Mouse (Mus musculus) intestine, embryonic 14.5 days (tissue): ENCODE data around the gene Ccndbp1. TPM values are rescaled to one million over a fixed set of nuclear protein-coding genes. Genes with fewer than 3 reads are reported as not detected.
"Not testable (repeated sequence)": the region's sequence is repeated elsewhere in the genome, so short reads cannot be mapped to it uniquely, and the experiment has no call there.

ENCODE experiments used
- ATAC-seq: fragments of 200-750 bp; cut with Nextera tagmentation; replicated peaks from 2 replicates; pipeline ENCODE4 v1.8.0; 2017; ENCODE audit warnings: low read depth, moderate number of reproducible peaks, moderate TSS enrichment, moderate library complexity; ENCODE audit not compliant: low FRiP score, low TSS enrichment
- DNase-seq: peaks from one replicate; pipeline ENCODE4 v3.0.0-alpha.2; 2018; ENCODE audit warnings: low spot score
- H3K27ac ChIP-seq: fragments of 300-500 bp; sonication (generic); 2 replicates; pipeline ENCODE4 v1.5.1; 2014; ENCODE audit warnings: low read depth, mild to moderate bottlenecking, control low read depth
- H3K27me3 ChIP-seq: fragments of 300-500 bp; sonication (generic); replicated peaks from 2 replicates; pipeline ENCODE4 v1.6.1; 2014; ENCODE audit warnings: low read length, control low read depth; ENCODE audit not compliant: control insufficient read depth, insufficient read depth
- H3K36me3 ChIP-seq: fragments of 300-500 bp; sonication (generic); 2 replicates; pipeline ENCODE4 v1.6.1; 2014; ENCODE audit warnings: low read length, control low read depth; ENCODE audit not compliant: control insufficient read depth, insufficient read depth
- H3K4me1 ChIP-seq: fragments of 300-500 bp; sonication (generic); replicated peaks from 2 replicates; pipeline ENCODE4 v1.6.1; 2014; ENCODE audit warnings: low read length, control low read depth, mixed read lengths; ENCODE audit not compliant: control insufficient read depth, insufficient read depth
- H3K4me2 ChIP-seq: fragments of 300-500 bp; sonication (generic); 2 replicates; pipeline ENCODE4 v1.6.1; 2014; ENCODE audit warnings: low read length
- H3K4me3 ChIP-seq: fragments of 300-500 bp; sonication (generic); 2 replicates; pipeline ENCODE4 v1.5.1; 2014; ENCODE audit warnings: low read depth, low read length, control low read depth, mixed read lengths
- H3K9ac ChIP-seq: fragments of 300-500 bp; sonication (generic); 2 replicates; pipeline ENCODE4 v1.6.1; 2014; ENCODE audit warnings: mild to moderate bottlenecking, low read length
- H3K9me3 ChIP-seq: fragments of 300-500 bp; sonication (generic); 2 replicates; pipeline ENCODE4 v1.6.1; 2016; ENCODE audit warnings: low read length, control low read depth; ENCODE audit not compliant: control insufficient read depth
- WGBS: fragments of 180-500 bp; shearing (Covaris S2); extraction: QIAGEN DNeasy Blood & Tissue Kit; methylation state at CpG from one replicate; pipeline ENCODE4 v1.1.7; 2014; 5-methylcytosine and 5-hydroxymethylcytosine counted together
- polyA plus RNA-seq: library from polyadenylated mRNA; unstranded; fragments of >200 nt; fragmentation: Nextera tagmentation; extraction: Ambion mirVana; gene quantifications from 2 replicates; pipeline ENCODE4 v1.2.1, GENCODE M21; 2014

Gene Ccndbp1
- polyA plus RNA-seq, 1 experiment from 2014 or later = 36.0 TPM

- H3K9ac ChIP-seq = no peak overlapping the region
- 52% methylated on average over 2 of the region's 2 CpGs for WGBS
Measured at GRCm38 (mm10) chr2:120980861-120981260, 27.3 kb upstream of the Ccndbp1 start.

GRCm38 (mm10) chr2:120983611-120984010, 24.6 kb upstream of the Ccndbp1 start:
- no peaks in the 10 kb centered on the region for H3K36me3 ChIP-seq
- 32% methylated on average over 2 of the region's 2 CpGs for WGBS
- no peaks in the 10 kb centered on the region for H3K4me1 ChIP-seq
- H3K4me3 ChIP-seq = no peak overlapping the region
- H3K27me3 ChIP-seq = no peaks in the 10 kb centered on the region
- ATAC-seq (no peak), DNase-seq (no peak)
- no peak overlapping the region for H3K4me2 ChIP-seq
- H3K9me3 ChIP-seq = no peaks in the 10 kb centered on the region
- no peak overlapping the region for H3K27ac ChIP-seq
- no peak overlapping the region for H3K9ac ChIP-seq

More at GRCm38 (mm10) chr2:120980861-120981260, 27.3 kb upstream of the Ccndbp1 start:
- Histone ChIP-seq H3K4me2 (no peak overlapping the region), H3K27ac (no peak overlapping the region), H3K4me3 (no peak overlapping the region), H3K4me1 (no peaks in the 10 kb centered on the region), H3K9me3 (no peaks in the 10 kb centered on the region), H3K27me3 (no peaks in the 10 kb centered on the region), H3K36me3 (no peaks in the 10 kb centered on the region)
- no peak for DNase-seq
- no peak for ATAC-seq

GRCm38 (mm10) chr2:120985241-120985640, 23.0 kb upstream of the Ccndbp1 start:
- DNase-seq (no peak), ATAC-seq (no peak)
- Histone ChIP-seq H3K9me3 (no peaks in the 10 kb centered on the region), H3K27ac (no peak overlapping the region), H3K9ac (no peak overlapping the region), H3K27me3 (no peaks in the 10 kb centered on the region), H3K4me1 (no peaks in the 10 kb centered on the region), H3K4me2 (no peak overlapping the region), H3K4me3 (no peak overlapping the region), H3K36me3 (no peaks in the 10 kb centered on the region)
- 92% methylated on average over 1 of the region's 1 CpGs for whole genome bisulfite sequencing

- no peak overlapping the region for H3K4me2 ChIP-seq
- H3K4me3 ChIP-seq = no peak overlapping the region
- H3K36me3 ChIP-seq = no peaks in the 10 kb centered on the region
- H3K27me3 ChIP-seq = no peaks in the 10 kb centered on the region
- H3K9me3 ChIP-seq = no peaks in the 10 kb centered on the region
- DNase-seq = no peak
- no peak overlapping the region for H3K27ac ChIP-seq
- no peak for ATAC-seq
- H3K4me1 ChIP-seq = no peaks in the 10 kb centered on the region
- 69% methylated on average over 4 of the region's 4 CpGs for WGBS
- no peak overlapping the region for H3K9ac ChIP-seq
Measured at GRCm38 (mm10) chr2:120991196-120991595, 17.0 kb upstream of the Ccndbp1 start.

GRCm38 (mm10) chr2:120996607-120997006, 11.6 kb upstream of the Ccndbp1 start:
- DNase-seq, H3K4me1 ChIP-seq, H3K9ac ChIP-seq, H3K27ac ChIP-seq, H3K27me3 ChIP-seq, H3K9me3 ChIP-seq, H3K4me2 ChIP-seq, H3K36me3 ChIP-seq, ATAC-seq, H3K4me3 ChIP-seq: not testable (repeated sequence)
- WGBS = 64% methylated on average over 1 of the region's 1 CpGs

GRCm38 (mm10) chr2:120998863-120999262, 9.3 kb upstream of the Ccndbp1 start:
- Histone ChIP-seq H3K4me2 (no peak overlapping the region), H3K9ac (no peak overlapping the region), H3K4me3 (no peak overlapping the region), H3K9me3 (no peaks in the 10 kb centered on the region), H3K27me3 (no peaks in the 10 kb centered on the region), H3K36me3 (no peaks in the 10 kb centered on the region), H3K4me1 (no peaks in the 10 kb centered on the region), H3K27ac (no peak overlapping the region)
- no peak for DNase-seq
- ATAC-seq = no peak
- 83% methylated on average over 8 of the region's 8 CpGs for WGBS

- H3K9me3 ChIP-seq = no peaks in the 10 kb centered on the region
- WGBS = 60% methylated on average over 2 of the region's 2 CpGs
- no peaks in the 10 kb centered on the region for H3K36me3 ChIP-seq
- H3K27ac ChIP-seq = no peak overlapping the region
- no peak overlapping the region for H3K4me2 ChIP-seq
- ATAC-seq = no peak
- no peak overlapping the region for H3K4me3 ChIP-seq
- H3K4me1 ChIP-seq = no peaks in the 10 kb centered on the region
- DNase-seq = no peak
- no peaks in the 10 kb centered on the region for H3K27me3 ChIP-seq
- H3K9ac ChIP-seq = no peak overlapping the region
Measured at GRCm38 (mm10) chr2:121003586-121003985, 4.6 kb upstream of the Ccndbp1 start.

- H3K4me1 ChIP-seq = peaks cover 5% of the 10 kb centered on the region
Measured at GRCm38 (mm10) chr2:121004018-121004811, 4.0 kb upstream of the Ccndbp1 start.

GRCm38 (mm10) chr2:121006986-121007385, 1.2 kb upstream of the Ccndbp1 start:
- Histone ChIP-seq H3K4me1 (peaks cover 7% of the 10 kb centered on the region), H3K36me3 (peaks cover 5% of the 10 kb centered on the region; the same call in 1 of the 2 replicates), H3K4me2 (no peak overlapping the region), H3K27ac (no peak overlapping the region), H3K9ac (no peak overlapping the region), H3K9me3 (no peaks in the 10 kb centered on the region), H3K27me3 (no peaks in the 10 kb centered on the region), H3K4me3 (no peak overlapping the region)
- 91% methylated on average over 1 of the region's 1 CpGs for WGBS
- ATAC-seq (no peak), DNase-seq (no peak)

More at GRCm38 (mm10) chr2:121004018-121004811, 4.0 kb upstream of the Ccndbp1 start:
- ATAC-seq (no peak), DNase-seq (no peak)
- H3K36me3 ChIP-seq = no peaks in the 10 kb centered on the region
- H3K4me3 ChIP-seq = no peak overlapping the region
- H3K4me2 ChIP-seq = no peak overlapping the region
- no peaks in the 10 kb centered on the region for H3K27me3 ChIP-seq
- H3K9me3 ChIP-seq = no peaks in the 10 kb centered on the region
- WGBS = 84% methylated on average over 7 of the region's 7 CpGs
- no peak overlapping the region for H3K9ac ChIP-seq
- no peak overlapping the region for H3K27ac ChIP-seq
